Mouse (Mus musculus): ENCODE measurements around the gene Rpl21. TPM values are rescaled to one million over a fixed set of nuclear protein-coding genes. Genes with fewer than 3 reads are reported as not detected.
A peak's percentile ranks its signal among the peaks of the same experiment; 100 is the strongest.

Rpl21 gene
- 45.4 and 142 TPM in 2 replicates for polyA plus RNA-seq (2012; ENCODE audit: insufficient read depth, insufficient read length, missing spikeins)

DNA sequence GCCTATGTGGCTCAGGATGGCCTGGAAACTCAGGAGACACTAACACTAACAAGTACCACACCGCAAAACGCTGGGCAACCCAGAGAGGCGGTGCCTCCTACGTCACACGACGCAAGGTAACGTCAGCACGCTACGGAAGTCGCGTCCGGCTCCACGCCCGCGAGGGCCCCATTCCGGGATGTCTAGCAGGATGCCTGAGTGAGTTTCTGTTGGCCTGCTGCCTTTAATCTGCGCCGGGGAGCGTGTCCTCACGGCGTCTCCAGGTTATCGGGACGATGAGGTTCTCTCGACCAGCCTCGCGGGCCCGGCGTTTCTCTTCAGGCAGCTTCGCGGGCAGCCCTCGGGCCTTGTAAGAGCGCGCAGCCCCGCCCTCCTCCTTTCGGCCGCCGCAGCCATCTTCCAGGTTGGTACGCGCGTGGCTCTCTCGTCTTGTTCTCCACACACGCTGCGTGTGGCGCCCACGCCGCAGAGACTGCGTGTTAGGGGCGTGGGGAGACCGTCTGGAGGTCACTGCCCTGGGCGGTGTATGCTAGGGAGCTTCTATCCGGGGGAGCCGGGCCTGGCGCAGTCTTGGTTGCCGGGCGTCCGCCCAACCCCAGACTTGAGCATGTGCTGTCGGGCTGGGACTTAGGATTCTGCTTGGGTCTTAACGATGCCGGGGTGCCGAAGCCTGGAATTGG, at the start of gene Rpl21:
Gene Rpl21, plus strand, starts transcription at position 122 of the 680 bp plus-strand sequence.
- Histone ChIP-seq H3K27ac (ENCODE audit: insufficient read depth, low read depth, low read length) (peak within 1 kb of the TSS; percentile 75), H3K4me3 (ENCODE audit: insufficient read depth, low read length) (peak within 1 kb of the TSS; percentile 79), H3K4me1 (ENCODE audit: control insufficient read depth, insufficient read depth, low read length) (peaks cover 11% of the 10 kb centered on the region)
- TF ChIP-seq CTCF (IDR thresholded peaks at IDR 0.05; ENCODE audit: low read depth, low read length) (no peak), POLR2A (IDR thresholded peaks at IDR 0.05; ENCODE audit: borderline replicate concordance, low read depth, low read length) (no peak)

DNA sequence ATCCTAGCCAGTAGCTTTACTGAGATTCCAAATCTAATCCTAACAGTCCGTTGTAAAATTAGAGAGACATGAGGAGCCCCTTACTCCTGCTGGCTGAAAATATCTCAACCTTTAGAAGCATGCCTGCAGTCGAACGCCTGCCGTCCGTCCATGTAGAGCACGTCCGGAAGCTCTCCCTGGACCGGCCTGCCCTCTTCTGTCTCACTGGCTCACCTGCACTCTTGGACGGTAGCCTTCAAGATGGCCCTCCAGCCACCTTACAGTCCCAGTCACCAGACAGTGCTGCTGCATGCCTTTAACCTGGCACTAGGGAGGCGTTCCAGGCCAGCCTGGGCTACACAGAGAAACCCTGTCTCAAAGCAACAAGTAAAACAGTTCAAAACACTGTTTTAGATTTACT, 49.4 kb upstream of the Rpl21 start:
- H3K27ac ChIP-seq (ENCODE audit: insufficient read depth, low read depth, low read length): no peak overlapping the region

DNA sequence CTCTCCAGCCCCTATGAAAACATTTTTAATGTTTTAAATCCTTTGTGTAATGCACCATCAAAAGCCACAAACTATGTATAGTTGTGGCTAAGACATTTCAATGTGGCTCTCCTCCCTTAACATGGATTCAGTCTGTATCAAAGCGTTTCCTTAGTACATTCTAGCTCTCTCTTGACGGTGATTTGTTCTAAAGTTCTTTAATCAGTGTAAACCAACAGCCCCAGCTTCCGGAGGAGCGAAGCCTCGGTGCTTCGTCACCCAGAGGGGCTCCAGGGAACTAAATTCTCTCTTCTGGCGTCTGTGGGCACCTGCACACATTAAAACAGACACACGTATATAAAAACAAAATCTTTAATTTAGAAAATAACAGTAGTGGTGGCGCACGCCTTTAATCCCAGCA, 48.8 kb upstream of the Rpl21 start:
- Histone ChIP-seq H3K4me1 (ENCODE audit: control insufficient read depth, insufficient read depth, low read length) (peaks cover 35% of the 10 kb centered on the region), H3K4me3 (ENCODE audit: insufficient read depth, low read length) (no peak overlapping the region), H3K27ac (ENCODE audit: insufficient read depth, low read depth, low read length) (no peak overlapping the region)
- TF ChIP-seq CTCF (IDR thresholded peaks at IDR 0.05; ENCODE audit: low read depth, low read length): no peak
- TF ChIP-seq POLR2A (IDR thresholded peaks at IDR 0.05; ENCODE audit: borderline replicate concordance, low read depth, low read length): no peak

More for the DNA sequence above, 49.4 kb upstream of the Rpl21 start:
- TF ChIP-seq CTCF (IDR thresholded peaks at IDR 0.05; ENCODE audit: low read depth, low read length) (no peak), POLR2A (IDR thresholded peaks at IDR 0.05; ENCODE audit: borderline replicate concordance, low read depth, low read length) (no peak)
- Histone ChIP-seq H3K4me3 (ENCODE audit: insufficient read depth, low read length) (no peak overlapping the region), H3K4me1 (ENCODE audit: control insufficient read depth, insufficient read depth, low read length) (peaks cover 38% of the 10 kb centered on the region)

DNA sequence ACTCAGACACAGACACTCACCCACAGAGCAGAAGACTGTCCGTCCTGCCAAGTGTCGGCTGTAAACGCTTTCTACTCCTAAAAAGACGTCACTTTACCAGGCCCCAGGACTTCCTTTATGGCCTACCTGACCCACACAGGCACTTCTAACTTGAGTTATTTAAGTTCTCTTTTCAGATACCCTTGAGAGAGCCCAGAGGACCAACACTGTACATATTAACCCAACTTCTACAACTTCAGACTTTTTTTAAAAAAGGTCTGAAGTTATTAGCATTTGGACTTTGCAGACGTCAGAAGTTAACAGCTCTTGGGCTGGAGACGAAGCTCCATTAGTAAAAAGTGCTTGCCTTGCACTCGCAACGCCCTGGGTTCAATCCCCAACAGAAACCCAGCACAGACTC, 46.6 kb upstream of the Rpl21 start:
- TF ChIP-seq CTCF (IDR thresholded peaks at IDR 0.05; ENCODE audit: low read depth, low read length) (no peak), POLR2A (IDR thresholded peaks at IDR 0.05; ENCODE audit: borderline replicate concordance, low read depth, low read length) (no peak)
- no peak overlapping the region for H3K27ac ChIP-seq (ENCODE audit: insufficient read depth, low read depth, low read length)
- peaks cover 20% of the 10 kb centered on the region for H3K4me1 ChIP-seq (ENCODE audit: control insufficient read depth, insufficient read depth, low read length)
- H3K4me3 ChIP-seq (ENCODE audit: insufficient read depth, low read length): no peak overlapping the region

DNA sequence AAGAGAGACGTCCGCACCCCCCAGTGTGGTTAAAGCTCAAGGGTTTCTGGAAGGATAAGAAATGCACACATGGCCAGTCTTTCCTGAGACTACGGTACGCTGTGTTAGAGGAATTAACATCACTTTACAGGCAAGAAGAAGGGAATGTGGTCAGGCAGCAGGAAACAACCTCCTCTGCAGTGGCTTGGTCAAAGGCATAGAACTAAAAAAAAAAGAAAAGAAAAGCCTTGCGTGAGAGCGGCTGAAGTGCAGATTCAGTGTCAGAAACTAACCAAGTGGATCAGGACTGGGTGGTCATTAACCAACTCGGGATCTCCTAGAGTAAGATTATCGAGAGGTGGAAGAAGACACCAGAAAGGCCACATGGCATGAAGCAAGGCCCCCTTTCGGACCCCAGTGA, 43.3 kb upstream of the Rpl21 start:
- TF ChIP-seq CTCF (IDR thresholded peaks at IDR 0.05; ENCODE audit: low read depth, low read length) (no peak), POLR2A (IDR thresholded peaks at IDR 0.05; ENCODE audit: borderline replicate concordance, low read depth, low read length) (no peak)
- Histone ChIP-seq H3K4me1 (ENCODE audit: control insufficient read depth, insufficient read depth, low read length) (peaks cover 25% of the 10 kb centered on the region), H3K27ac (ENCODE audit: insufficient read depth, low read depth, low read length) (no peak overlapping the region), H3K4me3 (ENCODE audit: insufficient read depth, low read length) (no peak overlapping the region)

DNA sequence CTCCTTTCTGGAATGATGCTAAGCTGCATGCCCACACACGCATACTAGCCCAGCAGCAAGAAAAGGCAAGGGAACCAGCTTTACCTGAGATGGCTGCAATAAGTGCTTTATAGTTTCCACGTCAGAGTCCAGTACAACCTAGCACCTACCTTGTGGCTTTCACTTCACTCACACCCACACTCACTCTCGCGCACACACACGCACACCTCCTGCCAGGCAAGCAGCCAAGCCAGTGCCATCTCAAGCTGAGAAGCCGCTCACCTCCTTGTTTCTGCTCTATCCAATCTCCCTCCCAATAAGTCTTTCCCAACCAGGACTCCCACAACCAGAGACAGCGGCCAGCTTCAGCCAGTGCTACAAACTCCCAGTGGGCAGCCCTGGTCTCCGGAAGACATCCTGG, 41.7 kb upstream of the Rpl21 start:
- no peak for TF ChIP-seq POLR2A (IDR thresholded peaks at IDR 0.05; ENCODE audit: borderline replicate concordance, low read depth, low read length)
- TF ChIP-seq CTCF (IDR thresholded peaks at IDR 0.05; ENCODE audit: low read depth, low read length): no peak
- Histone ChIP-seq H3K4me3 (ENCODE audit: insufficient read depth, low read length) (no peak overlapping the region), H3K27ac (ENCODE audit: insufficient read depth, low read depth, low read length) (no peak overlapping the region), H3K4me1 (ENCODE audit: control insufficient read depth, insufficient read depth, low read length) (peaks cover 20% of the 10 kb centered on the region)

DNA sequence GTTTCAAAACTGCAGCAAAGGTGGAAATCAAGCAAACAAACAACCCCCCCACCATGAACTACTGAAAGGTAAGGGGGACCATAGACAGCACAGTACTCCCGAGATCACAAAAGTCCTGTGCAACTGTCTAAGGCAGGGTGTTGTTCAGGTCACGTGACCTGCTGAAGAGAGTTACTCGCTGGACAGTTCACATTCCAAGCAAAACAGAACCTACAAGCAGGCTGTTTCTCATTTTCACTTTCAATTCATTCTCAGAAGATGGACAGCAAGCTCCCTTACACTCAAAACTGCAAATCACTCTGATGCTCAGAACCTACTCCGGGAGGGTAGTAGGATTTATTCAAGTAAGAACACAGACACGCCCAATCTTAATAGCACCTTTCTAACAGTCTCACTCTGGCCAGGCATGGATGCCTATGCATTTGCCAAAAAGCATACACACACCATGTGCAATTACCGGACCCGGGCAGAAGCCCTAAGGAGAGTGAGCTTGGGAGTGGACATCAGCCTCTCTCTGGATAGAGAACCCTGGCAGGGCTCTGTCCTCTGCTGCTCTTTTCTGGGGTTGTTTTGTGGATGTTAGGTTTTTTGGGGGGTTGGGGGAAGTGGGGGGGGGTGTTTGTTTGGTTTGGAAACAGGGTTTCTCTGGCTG, 40.4 kb upstream of the Rpl21 start:
- Histone ChIP-seq H3K4me3 (ENCODE audit: insufficient read depth, low read length) (peak overlapping the region; percentile 44), H3K27ac (ENCODE audit: insufficient read depth, low read depth, low read length) (0 out of 2 replicates have a peak overlapping the region, but pooled peaks have one; percentile 28), H3K4me1 (ENCODE audit: control insufficient read depth, insufficient read depth, low read length) (peaks cover 20% of the 10 kb centered on the region)
- no peak for TF ChIP-seq POLR2A (IDR thresholded peaks at IDR 0.05; ENCODE audit: borderline replicate concordance, low read depth, low read length)
- TF ChIP-seq CTCF (IDR thresholded peaks at IDR 0.05; ENCODE audit: low read depth, low read length): no peak

DNA sequence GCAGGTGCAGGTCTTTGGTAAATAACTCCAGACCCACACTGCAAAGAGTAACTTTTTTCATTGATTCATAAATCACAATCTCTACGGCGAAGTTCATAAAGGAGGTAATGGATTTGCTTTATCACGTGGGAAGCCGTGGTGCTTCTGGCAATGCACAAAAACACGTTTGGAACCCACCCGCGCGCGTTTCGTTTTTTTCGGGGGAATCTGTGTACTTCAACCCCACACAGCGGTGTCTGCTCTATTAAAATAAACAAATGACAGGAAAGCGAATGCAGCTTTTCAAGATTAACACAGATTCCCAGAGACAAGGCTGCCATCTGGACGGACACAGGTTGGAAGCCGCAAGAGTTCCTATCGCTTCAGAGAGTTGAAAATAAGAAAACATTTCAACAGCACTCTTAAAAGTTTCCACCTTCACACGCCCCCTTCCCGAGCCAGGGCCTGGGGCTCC, 39.0 kb upstream of the Rpl21 start:
- peak overlapping the region; percentile 89 for H3K4me3 ChIP-seq (ENCODE audit: insufficient read depth, low read length)
- peaks cover 20% of the 10 kb centered on the region for H3K4me1 ChIP-seq (ENCODE audit: control insufficient read depth, insufficient read depth, low read length)
- TF ChIP-seq POLR2A (IDR thresholded peaks at IDR 0.05; ENCODE audit: borderline replicate concordance, low read depth, low read length): no peak
- no peak for TF ChIP-seq CTCF (IDR thresholded peaks at IDR 0.05; ENCODE audit: low read depth, low read length)
- peak overlapping the region; percentile 55; the same call in 1 of the 2 replicates for H3K27ac ChIP-seq (ENCODE audit: insufficient read depth, low read depth, low read length)

DNA sequence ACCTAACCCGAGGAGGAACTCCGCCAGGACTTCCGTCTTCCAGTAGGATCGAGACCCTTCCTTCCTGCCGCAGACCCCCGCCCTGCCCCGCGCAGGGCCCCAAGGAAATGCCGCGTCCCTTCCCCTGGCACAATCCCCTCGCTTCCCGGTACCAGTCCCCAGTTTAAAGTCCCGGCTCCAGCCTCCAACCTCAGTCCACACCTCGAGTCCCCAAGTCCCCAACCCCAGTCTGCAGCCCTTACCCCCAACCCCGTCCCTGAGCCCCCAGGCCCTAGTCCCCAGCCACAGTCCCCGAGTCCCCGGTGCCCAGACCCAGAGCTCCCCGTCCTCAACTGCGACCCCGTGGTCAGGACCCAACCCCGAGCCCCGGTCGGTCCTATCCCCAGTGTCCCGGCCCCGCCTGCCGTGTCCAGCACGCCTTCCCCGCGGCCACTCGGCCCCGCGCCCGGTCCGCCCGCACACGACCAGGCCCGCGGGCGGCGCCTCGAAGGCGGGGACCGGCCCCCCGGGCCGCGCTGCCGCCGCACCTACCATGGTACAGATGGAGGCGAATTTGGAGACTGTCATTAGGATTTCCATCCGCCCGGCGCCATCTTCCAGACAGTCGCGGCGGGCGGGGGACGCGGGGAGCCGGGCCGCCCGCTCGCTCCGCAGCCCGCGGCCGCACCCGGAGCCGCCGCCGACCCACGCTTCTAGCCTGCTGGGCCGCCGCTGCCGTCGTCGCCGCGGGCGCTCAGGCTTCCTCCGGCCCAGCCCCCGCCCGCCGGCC, 38.4 kb upstream of the Rpl21 start:
- Histone ChIP-seq H3K4me1 (ENCODE audit: control insufficient read depth, insufficient read depth, low read length) (peaks cover 20% of the 10 kb centered on the region), H3K27ac (ENCODE audit: insufficient read depth, low read depth, low read length) (peak overlapping the region; percentile 55), H3K4me3 (ENCODE audit: insufficient read depth, low read length) (peak overlapping the region; percentile 89)
- no peak for TF ChIP-seq CTCF (IDR thresholded peaks at IDR 0.05; ENCODE audit: low read depth, low read length)

Data from bone marrow macrophage, adult 2 months (primary cell).